Mouse (Mus musculus): ENCODE data around the gene Cavin1.
"Not testable (repeated sequence)": the region's sequence is repeated elsewhere in the genome, so short reads cannot be mapped to it uniquely, and the experiment has no call there.

The Cavin1 gene

GRCm38 (mm10) chr11:100970557-100970937 lies at the start of gene Cavin1:
Gene Cavin1, minus strand, starts transcription at chr11:100970887.
- DNase-seq (ENCODE audit: extremely low read depth, low read depth, low spot score) = no peak

DNA sequence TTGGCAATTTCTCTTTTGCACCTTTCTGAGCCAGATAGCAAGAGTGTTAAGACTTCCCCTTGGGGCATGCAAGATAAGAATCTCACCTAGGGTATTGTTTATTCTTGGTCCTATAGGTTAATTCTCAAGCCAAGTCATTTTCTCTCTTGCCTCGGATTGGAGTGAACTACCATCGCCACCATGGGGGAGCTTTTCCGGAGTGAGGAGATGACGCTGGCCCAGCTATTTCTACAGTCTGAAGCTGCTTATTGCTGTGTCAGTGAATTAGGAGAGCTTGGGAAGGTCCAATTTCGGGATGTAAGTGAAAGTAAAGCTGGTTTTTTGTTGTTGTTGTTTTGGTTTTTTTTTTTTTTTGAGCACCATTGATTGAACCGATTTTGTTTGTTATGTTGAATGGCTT lies 41.0 kb upstream of the Cavin1 start:
- no peak for DNase-seq (ENCODE audit: extremely low read depth, low read depth, low spot score)

- no peak for DNase-seq (ENCODE audit: extremely low read depth, low read depth, low spot score)
Observed at GRCm38 (mm10) chr11:101009888-101010784, 39.4 kb upstream of the Cavin1 start.

GRCm38 (mm10) chr11:101009046-101009887 lies 38.6 kb upstream of the Cavin1 start, which contains the start of gene Atp6v0a1:
Gene Atp6v0a1, plus strand, starts transcription at chr11:101009452.
- DNase-seq (ENCODE audit: extremely low read depth, low read depth, low spot score) = peak; percentile 46

GRCm38 (mm10) chr11:101008206-101009045 lies 37.7 kb upstream of the Cavin1 start:
- DNase-seq (ENCODE audit: extremely low read depth, low read depth, low spot score) = no peak

GRCm38 (mm10) chr11:101003025-101003685 lies 32.5 kb upstream of the Cavin1 start:
- peak; percentile 67 for DNase-seq (ENCODE audit: extremely low read depth, low read depth, low spot score)

DNA sequence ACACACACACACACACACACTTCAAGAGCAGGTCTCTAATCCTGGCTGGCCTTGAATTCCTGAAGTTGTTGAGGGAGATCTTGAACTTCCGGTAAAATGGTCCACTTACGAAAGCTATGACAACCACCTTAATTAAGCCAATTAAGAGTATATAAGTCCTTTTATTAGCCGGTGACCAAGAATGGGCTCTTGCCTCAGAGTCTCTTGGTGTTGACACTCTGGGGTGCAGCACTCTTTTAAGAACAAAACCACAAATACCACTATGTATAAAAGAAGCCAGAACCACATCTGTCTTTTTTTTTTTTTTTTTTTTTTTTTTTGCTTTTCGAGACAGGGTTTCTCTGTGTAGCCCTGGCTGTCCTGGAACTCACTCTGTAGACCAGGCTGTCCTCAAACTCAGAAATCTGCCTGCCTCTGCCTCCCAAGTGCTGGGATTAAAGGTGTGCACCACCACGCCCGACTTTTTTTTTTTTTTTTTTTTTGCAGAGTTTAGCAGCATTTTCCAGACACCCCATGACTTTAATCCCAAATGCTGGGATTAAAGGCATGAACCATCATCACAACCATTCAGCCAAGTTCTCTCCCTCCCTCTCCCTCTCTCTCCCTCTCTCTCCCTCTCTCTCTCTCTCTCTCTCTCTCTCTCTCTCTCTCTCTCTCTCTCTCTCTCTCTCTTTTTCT lies 31.3 kb upstream of the Cavin1 start:
- DNase-seq (ENCODE audit: extremely low read depth, low read depth, low spot score) = not testable (repeated sequence)

DNA sequence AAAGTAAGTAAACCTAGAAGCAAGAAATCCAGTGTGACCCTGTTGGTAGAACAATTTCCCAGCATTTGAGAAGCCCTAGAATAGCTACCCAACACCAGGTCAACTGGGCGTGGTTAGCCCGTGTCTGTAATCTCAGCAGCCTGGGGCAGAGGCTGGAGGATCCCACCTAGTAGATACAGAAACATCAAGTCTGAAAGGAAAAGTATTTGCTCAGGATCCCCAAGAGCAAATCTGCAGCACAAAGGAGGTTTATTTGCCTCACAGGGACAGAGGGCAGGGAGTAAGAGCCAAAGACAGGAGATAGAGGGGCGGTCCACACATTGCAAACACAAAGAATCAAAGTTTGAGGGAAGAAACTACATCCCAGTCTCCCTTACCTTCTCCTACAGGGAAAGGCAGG lies 28.6 kb upstream of the Cavin1 start:
- DNase-seq (ENCODE audit: extremely low read depth, low read depth, low spot score) = no peak

DNA sequence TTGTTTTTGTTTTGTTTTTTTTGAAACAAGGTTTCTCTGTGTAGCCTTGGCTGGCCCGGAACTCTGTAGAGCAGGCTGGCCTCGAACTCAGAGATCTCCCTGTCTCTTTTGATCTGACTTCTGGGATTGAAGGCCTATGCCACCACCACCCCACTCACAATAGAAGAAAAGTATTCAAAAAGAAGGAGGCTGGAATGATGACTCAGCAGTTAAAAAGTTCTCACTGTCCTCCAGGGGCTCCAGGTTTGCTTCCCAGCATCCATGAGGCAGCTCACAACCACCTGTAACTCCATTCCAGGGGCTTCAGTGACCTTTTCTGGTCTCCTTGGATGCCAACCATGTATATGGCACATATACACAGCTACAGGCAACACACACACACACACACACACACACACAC lies 28.1 kb upstream of the Cavin1 start:
- no peak for DNase-seq (ENCODE audit: extremely low read depth, low read depth, low spot score)

GRCm38 (mm10) chr11:100996501-100996900 lies 25.8 kb upstream of the Cavin1 start:
- DNase-seq (ENCODE audit: extremely low read depth, low read depth, low spot score) = no peak

GRCm38 (mm10) chr11:100994655-100995054 lies 24.0 kb upstream of the Cavin1 start:
- DNase-seq (ENCODE audit: extremely low read depth, low read depth, low spot score) = no peak

GRCm38 (mm10) chr11:100994233-100994632 lies 23.5 kb upstream of the Cavin1 start:
- DNase-seq (ENCODE audit: extremely low read depth, low read depth, low spot score) = no peak

DNA sequence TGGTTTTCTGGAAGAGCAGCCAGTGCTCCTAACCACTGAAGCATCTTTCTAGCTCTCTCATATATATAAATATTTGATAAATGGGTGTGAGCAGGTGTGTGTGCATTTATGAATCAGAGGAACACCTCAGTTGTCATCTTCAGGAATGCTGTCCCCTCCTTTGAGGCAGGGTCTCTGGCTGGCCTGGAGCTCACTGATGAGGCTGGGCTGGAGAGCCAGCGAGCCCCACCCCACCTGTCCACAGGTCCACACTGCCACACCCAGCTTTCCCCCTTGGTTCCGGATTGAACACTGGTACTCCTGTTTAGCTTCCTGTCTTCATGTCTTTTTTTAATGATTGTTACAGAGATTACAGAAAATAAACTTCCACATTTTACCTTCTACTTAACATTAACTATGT lies 22.8 kb upstream of the Cavin1 start:
- DNase-seq (ENCODE audit: extremely low read depth, low read depth, low spot score) = no peak

DNA sequence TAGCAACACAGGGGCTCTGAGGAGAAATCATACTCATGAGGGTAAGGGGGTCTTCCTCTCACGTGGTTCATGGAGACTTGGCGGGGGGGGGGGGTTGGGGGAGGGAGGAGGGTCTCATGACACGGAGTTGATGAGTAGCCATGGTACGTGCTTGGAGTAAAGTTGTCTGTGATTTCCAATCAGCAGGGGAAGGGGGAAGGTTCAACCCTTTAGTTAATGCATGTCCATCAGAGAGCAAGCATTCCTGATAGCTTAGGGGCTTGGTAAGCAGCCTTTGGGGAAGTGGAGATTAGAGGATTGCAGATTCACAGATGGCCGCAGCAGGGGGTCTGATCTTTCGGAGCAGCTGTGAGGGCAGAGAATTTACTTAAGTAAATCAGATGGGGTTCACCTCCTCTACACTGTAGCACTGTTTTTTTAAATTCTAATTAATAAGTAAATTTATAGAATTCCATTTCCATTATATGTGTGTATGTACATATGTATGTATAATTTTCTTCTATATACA lies 20.4 kb upstream of the Cavin1 start:
- DNase-seq (ENCODE audit: extremely low read depth, low read depth, low spot score) = no peak

GRCm38 (mm10) chr11:100989666-100990065 lies 19.0 kb upstream of the Cavin1 start:
- DNase-seq (ENCODE audit: extremely low read depth, low read depth, low spot score) = no peak

- no peak for DNase-seq (ENCODE audit: extremely low read depth, low read depth, low spot score)
Observed at GRCm38 (mm10) chr11:100988674-100989073, 18.0 kb upstream of the Cavin1 start.

GRCm38 (mm10) chr11:100985607-100986006 lies 14.9 kb upstream of the Cavin1 start:
- DNase-seq (ENCODE audit: extremely low read depth, low read depth, low spot score) = no peak

DNA sequence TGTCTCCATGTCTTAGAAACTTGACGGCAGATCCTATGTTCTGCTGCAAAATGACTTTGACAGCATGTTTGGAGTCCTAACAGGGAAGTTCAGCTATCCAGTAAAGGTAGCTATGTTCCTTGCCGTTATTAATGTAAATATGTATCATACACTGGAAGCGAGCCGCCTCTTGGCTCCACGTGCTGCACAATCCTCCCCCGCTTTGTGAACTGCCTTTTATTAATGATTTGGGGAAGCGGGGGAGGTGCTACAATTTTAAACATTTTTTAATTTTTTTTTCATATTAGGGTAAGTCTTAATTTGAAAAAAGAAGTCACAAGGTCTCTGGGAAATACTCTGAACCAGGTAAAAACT lies 13.1 kb upstream of the Cavin1 start:
- DNase-seq (ENCODE audit: extremely low read depth, low read depth, low spot score) = no peak

DNA sequence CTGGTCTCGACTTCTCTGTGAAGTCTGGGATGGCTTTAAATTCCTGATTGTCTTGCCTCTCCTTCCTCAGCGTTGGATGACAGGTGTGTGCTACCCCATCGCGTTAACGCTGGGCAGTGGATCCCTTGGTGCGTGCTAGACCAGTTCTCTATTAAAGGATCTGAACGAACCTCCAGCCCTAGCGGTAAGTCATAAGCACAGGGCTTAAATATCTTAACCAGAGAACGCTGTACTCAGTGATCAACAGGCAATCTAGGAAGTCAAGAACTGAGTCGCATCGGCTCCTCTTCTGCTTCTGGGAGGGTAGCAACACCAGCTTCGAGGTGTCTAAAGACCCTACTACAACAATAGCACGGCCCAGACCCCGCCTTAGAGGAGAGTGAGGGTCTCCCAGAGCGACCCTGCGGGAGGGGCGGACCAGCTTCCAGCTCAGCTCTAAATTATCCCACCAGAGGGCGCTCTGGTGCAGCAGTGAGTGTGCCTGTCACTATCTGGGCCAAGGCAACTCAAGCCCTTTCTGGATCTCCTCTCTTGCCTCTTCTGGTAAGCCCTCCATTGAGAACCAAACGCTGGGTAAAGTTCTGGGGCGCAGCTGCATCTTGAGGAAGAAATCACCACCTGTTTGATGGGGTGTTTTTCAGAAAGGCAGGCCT lies 12.6 kb upstream of the Cavin1 start:
- DNase-seq (ENCODE audit: extremely low read depth, low read depth, low spot score) = no peak
